Mouse (Mus musculus): ENCODE results near the gene Ythdc1. TPM values are rescaled to one million over a fixed set of nuclear protein-coding genes. Genes with fewer than 3 reads are reported as not detected.

The Ythdc1 gene
- total RNA-seq, 2 experiments from 2014 or later: 21.7 to 22.0 TPM

Other genes starting within 250 kb of the Ythdc1 start
- not detected for gene Tmprss11f, start 171.8 kb upstream of the Ythdc1 start, total RNA-seq (2021)
- not detected for gene Tmprss11b, start 127.9 kb upstream of the Ythdc1 start, total RNA-seq (2021)
- not detected for gene Tmprss11e, start 58.4 kb upstream of the Ythdc1 start, total RNA-seq (2021)
- gene Ugt2b34, start 102.7 kb downstream of the Ythdc1 start, total RNA-seq (2021): not detected
- not detected for gene Ugt2b1, start 122.3 kb downstream of the Ythdc1 start, total RNA-seq (2021)
- gene Ugt2b35, start 196.6 kb downstream of the Ythdc1 start, total RNA-seq (2021): not detected

Measured in gastrocnemius, postnatal 25 days (tissue).